Mouse (Mus musculus) lung, postnatal 14 days (tissue): ENCODE data around the gene Arl6ip5.

Experiments
- DNase-seq: peaks from one replicate; pipeline ENCODE4 v3.0.0; 2021

The Arl6ip5 gene

DNA sequence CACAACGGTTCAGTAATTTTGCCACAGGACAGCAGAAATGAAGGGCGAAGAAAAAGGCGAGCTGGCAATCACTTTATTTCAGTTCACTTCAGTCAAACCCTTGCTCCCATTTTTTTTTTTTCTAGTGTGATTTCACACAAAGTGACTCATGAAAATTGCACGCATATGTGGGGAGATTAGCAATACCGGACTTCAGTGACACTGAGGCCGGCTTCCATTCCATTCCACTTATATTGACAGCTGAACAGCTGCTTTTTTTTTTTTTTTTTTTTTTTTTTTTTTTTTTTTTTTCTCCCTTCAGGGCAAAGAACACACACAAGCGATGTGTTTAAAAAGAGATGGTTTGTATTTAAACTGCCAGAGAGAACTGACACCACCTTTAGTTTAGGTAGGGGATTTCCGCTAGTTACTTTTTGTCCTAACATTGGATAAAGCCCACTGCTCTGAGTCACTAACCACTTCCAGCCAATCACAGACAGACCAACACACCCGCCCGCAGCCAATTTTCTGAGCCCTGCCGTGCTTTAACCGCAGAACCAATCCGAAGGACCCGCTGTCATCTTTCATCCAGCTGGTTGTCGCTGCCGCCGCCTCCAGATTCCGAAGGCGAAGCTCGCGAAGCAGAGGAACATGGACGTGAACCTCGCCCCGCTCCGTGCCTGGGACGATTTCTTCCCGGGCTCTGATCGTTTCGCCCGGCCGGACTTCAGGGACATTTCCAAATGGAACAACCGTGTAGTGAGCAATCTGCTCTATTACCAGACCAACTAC is at the start of gene Arl6ip5:
Gene Arl6ip5, plus strand, starts transcription at position 499 of the 771 bp plus-strand sequence.
- peak; percentile 88 for DNase-seq

DNA sequence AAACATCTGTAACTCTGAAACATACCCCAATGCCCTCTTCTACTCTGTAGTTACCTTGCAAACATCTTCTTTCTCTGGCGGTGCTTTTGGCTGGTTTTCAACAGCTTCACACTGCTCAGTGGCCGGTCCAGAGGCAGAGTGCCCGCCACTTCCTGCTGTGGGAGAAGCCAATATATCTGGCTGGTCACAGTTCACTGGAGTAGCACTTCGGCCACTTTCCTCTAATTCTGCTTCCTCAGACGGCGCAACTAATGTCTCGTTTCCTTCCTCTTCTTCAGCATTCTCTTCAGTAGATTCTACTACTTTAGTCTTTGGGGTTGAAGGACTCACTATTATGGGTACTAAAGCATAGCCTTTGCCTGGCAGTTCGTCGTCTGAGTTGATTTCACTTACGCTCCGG is 34.8 kb upstream of the Arl6ip5 start:
- DNase-seq, result peak; percentile 15

DNA sequence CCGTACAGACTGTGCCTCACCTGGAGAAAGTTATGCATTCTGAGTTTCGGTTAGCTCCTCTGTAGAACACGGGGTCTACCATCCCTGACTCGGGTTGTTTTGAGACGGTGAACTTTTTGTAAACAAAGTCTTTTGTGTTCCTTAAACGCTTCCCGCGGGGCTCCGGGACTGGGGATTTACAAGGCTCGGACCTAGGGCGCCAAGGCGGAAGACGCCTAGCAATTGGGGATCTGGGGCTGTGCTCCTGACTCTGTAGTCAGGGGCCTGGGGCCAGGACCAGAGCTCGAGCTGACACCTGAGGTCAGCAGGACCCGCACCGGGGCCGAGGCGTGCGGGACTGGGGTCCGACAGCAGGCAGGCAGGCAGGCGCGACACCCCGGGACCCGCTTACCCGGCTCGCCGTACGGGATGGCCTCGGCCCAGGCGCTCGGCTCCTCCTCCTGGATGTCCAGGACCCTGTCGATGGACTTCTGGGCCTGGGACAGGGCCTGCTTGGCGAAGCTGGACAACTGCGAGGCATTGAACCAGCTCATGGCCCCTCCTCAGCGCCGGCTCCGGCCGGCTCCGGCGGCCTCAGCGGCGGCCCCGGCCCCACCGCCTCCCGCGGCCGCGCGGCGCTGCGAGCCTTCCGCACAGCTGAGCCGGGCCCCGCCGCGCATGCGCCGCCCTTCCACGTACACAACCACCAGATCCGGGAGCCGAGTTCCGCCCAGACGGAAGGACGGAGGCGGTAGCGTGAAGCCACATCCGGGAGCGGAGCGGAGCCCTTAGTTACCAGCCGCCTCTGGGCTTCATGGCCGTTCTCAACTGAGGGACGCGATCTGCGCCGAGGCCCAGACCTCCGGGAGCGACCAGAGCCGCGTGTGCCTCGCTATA is 31.8 kb upstream of the Arl6ip5 start, which contains the start of gene Tmf1:
Gene Tmf1, minus strand, starts transcription at position 632 of the 876 bp plus-strand sequence.
- peak; percentile 96 for DNase-seq

DNA sequence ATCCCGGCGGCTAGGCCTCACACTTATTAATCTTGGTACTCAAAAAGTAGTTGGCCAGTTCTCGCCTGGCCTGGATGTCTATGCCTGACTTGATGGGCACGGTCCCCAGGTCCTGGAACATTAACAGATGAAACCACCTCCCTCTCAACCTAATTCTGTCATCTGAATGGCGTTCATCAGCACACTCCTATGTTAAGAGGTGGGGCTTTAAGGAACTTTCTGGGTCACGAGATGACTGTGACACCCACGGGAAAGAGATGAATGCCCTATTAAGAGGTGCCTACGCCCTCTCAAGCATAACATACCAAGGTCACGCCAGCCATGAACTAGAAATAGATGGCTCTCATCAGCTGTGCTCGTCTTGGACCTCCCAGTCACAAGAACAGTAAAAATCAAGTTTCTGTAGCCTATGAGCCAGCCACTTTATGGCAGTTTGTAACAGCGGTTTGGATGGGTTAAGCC is 31.1 kb upstream of the Arl6ip5 start:
- DNase-seq, result no peak

DNA sequence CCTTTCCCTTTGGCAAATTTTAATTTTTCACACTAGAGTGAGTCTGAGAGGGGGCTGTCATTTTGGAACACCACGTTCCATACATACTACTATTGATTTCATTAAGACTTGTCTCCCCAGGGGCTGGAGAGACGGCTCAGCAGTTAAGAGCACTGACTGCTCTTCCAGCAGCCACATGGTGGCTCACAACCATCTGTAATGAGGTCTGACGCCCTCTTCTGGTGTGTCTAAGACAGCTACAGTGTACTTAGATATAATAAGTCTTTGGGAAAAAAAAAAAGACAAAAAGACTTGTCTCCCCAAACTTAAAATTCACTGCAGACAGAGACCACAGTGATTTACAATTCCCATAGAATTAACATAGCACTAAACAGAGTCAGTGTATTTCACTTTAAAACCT is 10.1 kb upstream of the Arl6ip5 start:
- DNase-seq, result no peak

DNA sequence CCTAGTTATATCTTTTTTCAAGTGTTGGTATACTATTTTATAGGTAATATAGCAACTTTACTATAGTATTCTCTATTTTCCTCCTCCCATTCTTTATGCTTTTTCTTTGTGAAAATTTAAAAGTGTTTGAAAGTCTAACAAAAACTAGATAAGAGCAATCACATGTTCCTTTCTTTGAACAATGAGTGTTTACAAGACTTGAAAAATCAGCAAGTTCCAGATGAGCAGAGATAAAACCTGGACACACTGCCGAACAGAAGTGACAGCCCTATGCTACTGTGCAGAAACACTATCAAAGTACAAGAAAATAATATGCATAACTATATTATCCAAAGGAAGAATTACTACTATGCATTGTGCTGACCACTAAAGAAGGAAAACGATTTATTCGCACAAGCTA is 8.0 kb upstream of the Arl6ip5 start:
- DNase-seq, result no peak

DNA sequence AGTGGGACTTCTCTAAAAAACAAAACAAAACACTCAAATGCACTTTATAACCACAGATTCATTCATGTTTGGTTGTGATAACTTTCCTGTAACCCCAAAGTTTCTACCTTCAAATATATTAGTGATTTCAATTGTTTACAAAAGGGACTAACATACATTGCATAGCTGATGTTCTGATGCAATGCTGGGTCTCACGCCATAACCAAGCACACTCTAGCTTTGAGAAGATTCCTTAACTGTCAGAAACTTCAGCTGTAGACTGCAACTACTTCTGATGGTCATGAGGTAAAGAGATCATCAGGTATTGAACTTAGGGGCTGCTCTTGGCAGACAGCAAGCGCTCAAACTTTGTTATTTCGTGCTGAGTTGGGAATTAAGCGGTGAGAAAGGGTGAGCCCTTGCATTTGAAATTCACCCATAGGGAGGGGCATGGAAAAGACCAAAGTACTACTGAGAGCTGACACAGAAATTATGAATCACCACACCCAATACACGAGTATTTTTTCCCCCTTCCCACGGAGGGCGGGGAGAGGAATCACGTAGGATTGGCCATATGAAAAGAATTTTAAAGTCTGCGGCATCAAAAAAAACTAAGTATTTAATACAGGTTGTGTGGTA is 6.1 kb upstream of the Arl6ip5 start:
- no peak for DNase-seq

DNA sequence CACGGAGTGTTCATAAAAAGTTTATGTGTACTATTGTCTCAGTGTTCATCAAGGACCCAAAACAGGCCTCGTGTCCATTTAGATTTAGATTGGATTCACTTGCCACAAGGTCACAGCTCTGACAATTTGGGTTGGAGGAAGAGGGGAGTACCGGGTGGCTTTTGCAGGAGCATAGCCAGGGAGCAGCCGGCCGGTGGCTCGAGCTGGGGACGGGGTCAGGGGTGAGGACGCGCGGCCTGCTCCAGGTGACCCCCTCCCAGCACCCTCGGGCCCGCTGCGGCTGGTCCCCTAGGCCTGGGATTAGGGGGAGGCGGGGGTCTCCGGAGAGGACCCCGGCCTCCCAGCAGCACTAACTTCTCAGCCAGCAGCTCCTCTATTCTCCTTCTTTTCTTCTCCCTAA is 5.5 kb upstream of the Arl6ip5 start:
- DNase-seq, result peak; percentile 15

DNA sequence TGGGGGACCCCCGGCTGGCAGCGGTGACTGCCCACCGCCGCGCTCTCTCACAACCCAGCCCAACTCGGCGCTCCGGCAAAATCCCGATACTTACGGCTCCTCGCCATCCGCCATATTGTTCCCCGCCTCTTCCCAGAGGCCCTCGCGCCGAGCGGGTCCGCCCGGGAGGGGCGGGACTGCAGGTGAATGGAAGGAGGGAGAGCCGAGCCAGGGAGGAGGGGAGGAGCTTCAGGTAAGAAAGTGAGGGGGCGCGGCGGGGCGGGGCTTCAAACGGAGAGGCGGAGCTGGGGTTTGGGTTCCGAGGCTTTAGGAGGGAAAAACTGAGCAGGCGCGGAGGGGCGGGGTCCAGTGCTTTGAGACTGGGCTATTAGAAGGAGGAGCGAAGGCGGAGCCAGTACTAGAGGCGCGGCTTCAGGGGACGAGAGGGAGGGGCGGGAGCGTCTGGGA is 5.0 kb upstream of the Arl6ip5 start, which contains the start of gene Uba3:
Gene Uba3, minus strand, starts transcription at position 209 of the 447 bp plus-strand sequence.
- DNase-seq, result peak; percentile 100

DNA sequence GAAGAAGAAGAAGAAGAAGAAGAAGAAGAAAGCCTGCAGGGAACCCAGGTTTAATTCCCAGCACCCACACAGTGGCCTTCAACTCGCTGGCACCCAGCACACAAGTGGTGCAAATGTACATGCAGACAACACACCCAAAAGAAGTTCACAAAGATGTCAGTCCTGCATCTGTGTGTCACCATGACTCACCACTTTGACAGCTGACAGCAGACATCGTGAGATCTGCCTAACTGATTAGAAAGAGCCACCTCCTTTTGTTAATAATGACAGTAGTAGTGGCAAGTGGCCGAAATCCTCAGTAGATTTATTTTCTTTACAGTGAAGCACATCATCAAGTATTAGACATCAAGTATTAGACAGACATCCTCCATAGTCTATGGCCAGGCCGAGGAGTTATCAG is 3.4 kb upstream of the Arl6ip5 start:
- no peak for DNase-seq

DNA sequence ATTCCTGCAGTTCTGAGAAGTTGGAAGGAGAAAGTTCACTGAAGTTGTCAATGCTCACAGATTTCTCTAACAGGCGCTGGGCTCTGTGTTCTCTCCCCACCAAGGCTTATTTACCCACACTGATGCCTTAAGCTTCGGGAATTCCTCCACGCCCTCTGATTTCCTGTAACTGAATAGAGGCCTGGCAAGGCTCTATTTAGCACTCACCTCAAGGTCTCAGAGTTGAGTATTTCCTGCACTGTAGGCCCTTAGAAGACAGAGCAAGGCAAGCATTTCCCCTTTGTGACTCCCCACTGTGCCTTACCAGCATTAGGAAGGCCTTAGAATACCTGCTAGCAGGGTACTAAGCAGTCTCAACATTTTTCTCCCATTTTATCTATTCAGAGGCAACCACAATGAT is 2.1 kb upstream of the Arl6ip5 start:
- DNase-seq, result no peak

DNA sequence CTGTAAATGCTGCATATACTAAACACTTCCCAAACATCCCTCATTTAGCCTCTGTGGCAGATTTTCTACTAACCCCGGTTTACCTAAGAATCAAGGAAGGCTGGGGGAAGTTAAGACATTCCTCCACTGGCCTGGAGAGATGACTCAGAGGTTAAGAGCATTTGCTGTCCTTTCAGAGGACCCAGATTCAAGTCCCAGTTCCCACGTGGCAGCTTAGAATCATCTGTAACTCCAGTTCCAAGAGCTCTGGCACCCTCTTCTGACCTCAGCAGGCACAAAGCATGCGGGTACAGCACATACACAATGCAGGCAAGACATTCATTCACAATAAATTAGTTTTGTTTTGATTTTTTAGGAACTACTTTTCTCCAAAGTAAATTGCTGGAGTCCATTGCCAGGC is 1.3 kb upstream of the Arl6ip5 start:
- DNase-seq, result no peak

DNA sequence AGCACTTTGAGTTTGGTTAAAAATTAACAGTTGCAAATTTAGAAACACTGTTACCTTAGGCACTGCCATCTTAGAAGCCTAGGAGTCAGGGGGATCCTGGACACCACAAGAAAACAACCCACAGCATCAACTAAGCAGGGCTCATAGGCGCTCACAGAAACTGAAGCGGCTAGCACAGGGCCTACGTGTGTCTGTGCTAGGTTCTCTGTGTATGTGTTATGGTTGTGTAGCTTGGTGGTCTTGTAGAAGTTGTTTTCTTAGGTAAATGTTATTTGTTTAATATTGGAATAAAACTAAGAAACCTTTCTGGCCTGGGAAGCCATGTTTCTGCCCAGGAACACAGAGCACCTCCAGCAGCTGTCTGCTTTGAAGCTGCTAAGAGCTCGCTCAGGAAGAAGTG is 738 bp upstream of the Arl6ip5 start:
- no peak for DNase-seq

DNA sequence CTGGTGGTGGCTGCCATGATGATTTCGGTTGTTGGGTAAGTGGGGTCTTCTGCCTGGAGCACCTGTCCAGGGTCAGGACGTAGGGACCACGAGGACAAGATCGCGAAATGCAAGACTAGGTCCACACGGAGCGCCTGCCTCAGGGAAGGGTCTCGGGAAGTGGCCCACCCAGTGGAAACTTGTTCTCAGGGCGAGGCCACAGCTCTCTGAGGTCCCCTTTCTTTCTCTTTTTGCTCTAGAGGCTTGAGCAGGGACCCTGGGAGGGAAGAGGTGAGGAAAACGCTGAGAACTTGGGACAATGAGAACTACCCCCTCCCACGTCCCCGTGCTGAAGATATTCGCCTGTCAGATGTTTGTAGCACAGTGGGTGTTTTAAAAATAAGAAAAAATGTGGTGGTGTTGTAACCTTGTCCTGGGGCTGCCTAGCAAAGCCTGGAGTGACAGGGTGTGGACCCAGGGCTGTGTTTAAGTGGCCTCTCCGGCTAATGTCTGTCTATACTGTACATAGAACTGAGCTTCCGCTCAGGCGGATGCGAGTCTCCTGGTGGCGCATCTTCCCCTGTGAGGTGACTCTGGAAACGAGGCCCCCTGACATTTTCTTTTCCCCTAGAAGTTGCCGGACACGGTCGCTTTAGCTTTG is 593 bp downstream of the Arl6ip5 start:
- peak; percentile 31 for DNase-seq

DNA sequence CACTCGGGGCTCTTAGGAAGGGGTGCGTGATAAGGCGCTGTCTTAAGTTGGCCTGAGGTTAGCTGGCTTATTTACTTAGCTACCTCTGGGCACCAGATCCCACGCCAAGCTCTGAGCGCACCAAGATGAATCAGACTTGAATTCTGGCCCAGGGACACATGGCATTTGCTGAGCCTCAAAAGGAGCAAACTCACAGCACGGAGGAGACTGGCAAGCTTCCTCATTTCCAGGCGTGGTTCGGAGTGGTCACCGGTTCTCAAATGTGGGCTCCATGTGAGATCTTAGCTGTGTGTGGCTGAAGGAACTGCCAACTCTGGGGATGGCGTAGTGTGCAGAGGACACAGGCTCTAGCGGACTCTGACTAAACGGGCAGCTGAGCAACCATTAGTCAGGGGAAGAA is 1.5 kb downstream of the Arl6ip5 start:
- DNase-seq, result peak; percentile 40

DNA sequence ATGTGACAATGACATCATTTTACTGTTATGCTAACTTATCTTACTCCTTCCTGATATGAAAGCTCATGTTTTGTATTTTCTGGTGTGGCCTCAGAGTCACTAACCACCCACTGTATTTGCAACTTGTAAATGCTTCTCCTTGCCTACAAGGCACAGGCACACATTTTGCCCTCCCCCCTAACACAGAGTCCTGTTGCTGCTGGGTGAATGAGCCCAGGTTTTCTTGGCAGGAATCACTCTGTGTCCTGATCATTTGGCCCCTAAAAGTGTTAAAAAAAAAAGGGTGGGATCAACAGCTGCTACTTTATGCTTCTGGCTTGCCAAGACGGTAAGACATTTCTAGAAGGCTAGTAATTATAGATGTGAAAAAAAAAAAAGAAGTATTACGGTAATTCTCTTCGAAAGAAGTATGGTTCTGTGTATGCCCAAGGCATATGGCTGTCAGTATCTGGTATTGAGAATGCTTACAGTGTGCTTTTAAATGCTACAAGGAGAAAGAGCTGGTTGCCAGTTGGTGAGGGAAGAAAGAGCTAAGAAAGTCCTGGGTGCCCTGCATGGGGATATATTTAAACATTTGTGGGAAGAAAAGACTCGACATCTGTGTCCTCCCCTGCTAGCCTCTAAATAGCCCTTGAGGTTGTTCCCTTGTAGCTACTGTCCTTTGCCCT is 5.8 kb downstream of the Arl6ip5 start:
- DNase-seq, result no peak

DNA sequence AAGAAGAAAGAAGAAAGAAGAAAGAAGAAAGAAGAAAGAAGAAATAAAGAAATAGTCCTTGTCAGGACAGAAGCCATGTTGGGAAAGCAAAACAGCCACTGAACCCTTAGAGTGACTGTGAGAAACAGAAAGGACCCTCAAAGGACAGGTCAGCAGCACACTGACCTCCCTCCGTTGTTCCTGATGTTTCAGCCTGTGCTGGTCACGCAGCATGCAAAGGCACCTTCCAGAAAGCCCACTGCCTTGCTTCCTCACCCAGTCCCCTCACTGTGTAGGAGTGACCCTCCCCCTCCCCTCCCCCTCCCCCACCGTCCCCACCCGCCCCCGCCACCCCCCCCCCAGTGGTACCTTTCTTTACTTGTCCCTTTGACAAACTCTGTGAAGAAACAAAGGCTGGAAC is 10.2 kb downstream of the Arl6ip5 start:
- no peak for DNase-seq

DNA sequence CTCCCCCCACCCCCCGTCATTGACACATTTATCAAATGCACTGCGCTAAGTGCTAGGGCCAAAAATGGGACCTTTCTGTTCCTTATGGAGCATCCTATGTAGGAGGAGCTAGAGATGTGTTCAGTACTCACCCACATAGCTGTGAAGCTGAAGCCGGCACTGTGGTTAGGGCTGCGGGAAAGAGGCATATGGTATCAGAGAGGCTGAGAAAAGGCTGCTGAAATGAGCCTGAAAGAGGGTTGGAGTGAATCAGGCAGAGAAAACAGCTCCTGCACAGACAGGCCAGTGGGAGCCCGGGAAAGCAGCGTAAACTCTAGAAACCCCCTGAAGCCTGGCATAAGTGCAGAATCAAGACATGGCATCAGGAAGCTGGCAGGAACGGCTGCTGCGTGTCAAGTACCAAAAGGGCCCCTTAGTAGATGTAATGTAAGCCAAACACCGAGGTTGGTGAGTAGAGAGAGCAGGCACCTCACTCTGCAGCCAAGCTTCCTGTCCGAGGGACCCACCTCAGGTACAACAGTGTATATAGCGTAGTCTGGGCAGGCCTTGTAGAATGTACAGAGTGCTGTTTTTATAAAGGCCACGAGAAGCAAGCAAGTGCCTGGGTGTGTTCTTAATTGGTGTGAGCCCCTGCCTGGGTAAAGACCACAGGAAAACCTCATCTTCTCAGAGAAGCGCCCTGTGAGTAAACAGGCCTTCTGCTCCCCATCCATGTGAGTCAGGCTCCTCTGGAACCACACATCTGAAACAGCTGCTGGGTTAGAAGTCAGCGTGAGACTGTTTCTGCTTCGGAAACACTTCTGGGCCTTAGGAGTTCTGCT is 10.9 kb downstream of the Arl6ip5 start:
- no peak for DNase-seq

DNA sequence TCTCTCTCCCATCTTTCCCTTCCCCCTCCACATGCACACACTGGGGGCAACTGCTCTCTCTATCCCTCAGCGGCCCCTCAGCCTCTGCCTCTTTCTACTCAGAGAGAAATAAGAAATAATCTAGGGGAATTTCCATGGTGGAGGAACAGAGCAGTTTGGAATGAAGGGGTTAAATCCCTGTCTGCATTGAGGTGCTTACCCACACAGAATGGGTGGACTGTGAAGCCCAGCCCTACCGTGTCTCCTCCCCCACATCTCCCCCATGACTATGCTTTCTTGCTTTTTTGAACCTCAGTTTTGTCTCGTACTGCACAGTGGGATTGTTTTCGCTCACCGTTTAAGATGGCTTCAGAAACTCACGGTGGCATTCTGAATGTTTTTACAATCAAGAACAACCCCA is 11.8 kb downstream of the Arl6ip5 start:
- DNase-seq, result no peak

DNA sequence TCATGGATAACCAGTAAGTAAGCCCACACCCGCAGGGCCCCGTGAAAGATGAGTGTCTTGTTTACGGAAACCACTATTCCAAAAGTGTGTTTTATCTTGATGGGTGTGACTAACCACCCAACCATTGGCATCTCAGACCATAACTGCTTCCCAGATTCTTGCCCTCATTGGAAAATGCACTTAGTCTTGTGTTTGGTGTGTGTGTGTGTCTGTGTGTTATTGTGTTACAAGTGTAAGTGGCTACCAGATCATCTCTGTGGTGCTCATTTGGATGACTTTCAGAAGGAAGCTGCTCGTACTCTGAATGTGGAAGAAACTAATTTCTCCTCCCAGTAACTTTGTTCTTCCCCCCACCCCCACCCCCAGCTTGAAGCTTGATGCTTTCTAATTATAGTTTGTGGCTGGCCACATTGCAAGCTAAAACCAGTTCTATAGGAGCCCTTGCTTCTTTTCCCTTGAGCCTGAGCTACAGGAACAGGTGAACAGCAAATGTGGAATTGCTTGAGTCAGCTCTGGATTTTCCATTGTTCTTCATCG is 12.5 kb downstream of the Arl6ip5 start:
- DNase-seq, result no peak

DNA sequence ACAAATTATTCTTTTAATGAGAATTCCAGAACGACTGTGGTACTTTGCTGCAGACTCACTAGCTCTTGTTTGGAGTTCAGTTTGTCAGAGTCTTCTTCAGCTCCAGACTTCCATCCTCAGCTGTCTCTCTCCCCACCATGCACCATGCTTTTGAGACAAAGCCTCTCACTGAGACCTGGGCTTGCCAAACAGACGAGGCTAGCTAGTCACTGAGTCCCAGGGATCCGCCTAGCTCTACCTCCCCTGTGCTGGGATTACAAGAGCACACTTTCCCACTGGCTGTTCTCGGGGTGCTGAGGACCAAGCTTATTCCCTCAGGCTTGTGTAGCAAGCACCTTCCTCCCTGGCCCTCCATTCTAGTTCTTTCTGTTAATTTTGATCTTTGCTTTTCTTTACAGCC is 13.1 kb downstream of the Arl6ip5 start:
- DNase-seq, result no peak
